Mouse (Mus musculus) cerebellum, postnatal 10 days (tissue): ENCODE results near the gene Gm20388.
"Not testable (repeated sequence)": the region's sequence is repeated elsewhere in the genome, so short reads cannot be mapped to it uniquely, and the experiment has no call there.

ENCODE experiments used
- DNase-seq, 2 experiments: peaks; one replicate each; pipeline ENCODE4 v3.0.0; 2021; ENCODE audit warnings: mixed read lengths in 2 of 2

The Gm20388 gene

GRCm38 (mm10) chr8:121653340-121654019 is 1742.8 kb downstream of the Gm20388 start:
- peak; percentile 87 for DNase-seq

- peak in 1 of 2 experiments; percentile 32 for DNase-seq
Observed at GRCm38 (mm10) chr8:121654131-121654530, 1743.5 kb downstream of the Gm20388 start.

DNA sequence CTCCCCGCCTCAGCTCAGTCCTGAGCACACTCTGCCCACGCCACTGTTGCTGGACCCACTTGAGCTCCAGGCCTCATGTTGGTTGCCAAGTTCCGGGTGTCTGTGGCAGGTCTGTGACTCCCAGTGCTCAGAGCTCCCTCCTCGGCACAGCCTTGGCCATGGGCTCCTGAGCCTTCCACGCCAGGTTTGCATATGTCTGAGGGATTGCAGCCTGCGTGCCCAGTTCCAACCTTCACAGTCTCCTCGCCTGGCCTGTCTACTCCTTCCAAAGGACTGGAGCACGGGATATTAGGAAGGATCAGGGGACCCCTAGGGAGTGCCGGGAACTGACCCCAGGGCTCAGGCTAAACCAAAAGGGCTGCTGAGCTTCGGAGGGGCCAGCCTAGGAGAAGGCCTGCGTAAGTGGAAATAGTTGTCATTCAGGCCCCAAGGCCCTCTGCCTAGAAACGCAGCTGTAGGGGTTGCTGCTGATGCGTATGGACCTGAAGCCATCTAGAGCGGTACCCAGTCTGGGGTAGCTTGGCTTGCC is 1744.4 kb downstream of the Gm20388 start:
- peak in 1 of 2 experiments; percentile 31 for DNase-seq

DNA sequence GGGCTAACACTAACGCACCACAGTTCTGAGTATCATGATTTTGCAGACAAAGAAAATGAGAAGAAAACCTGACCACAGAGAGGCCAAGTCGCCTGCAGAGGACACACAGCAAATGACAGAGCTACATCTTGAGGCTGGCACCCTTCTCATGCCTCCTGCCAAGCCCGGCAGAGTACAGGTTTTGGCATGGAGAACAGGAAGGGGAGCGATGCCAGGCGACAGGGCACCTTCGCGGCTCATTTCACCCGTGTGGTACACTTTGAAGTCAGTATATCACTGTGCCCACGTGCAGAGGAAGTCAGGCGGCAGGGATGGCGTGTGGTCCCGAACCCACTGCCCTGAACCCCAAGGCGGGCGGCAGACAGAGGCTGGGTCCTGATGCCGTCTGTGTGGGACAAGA is 1750.0 kb downstream of the Gm20388 start:
- peak; percentile 69 to 78 for DNase-seq

DNA sequence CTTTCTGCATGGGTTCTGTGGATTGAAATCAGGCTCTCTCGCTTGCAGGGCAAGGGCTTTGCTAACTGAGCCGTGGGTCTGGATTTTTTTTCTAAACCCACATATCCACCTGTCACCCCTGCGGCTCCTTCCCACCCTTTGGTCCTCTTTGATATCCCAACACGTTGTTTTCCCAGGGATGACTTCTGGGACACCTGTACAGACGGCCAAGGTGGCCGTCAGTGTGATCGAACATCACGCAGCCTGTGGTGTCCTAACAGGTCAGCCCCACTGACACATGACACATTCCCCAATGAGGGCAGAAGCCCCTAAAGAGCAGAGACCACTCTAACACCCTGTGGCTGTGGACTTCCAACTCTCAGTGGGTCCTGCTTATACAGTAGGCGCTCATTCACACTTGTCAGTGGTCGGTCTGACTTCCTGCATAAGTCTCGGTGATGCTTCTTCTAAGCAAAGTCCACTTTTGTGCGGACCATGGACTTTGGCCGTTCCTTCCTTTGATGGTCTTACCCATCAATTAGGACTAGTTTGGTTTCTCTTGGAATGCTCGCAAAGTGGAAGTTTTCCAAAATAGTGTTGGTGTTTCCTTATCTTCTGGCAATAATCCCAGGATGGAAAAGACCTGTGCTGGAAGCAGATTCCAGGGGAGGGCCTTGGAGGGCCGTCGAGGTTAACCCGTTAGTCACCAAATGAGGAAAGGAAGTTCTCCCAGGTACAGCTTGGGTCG is 1751.2 kb downstream of the Gm20388 start:
- DNase-seq: no peak

DNA sequence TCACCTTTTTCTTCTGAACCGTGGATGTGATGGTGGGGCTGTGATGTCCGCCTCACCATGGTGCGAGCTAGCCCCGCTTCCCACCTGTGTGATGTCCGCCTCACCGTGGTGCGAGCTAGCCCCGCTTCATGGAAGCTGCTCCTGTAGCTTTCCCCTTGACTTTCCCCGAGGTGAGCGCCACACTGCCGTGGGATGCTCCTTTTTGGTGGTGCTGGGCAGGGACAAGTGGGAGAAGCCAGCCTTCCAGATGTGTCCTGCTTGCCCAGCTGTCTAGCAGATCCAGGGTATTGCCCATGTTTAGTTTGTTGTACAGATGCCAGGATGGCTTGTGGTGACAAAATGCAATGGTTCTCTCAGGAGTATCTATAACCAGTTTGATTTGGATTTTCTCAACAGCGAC is 1752.5 kb downstream of the Gm20388 start:
- DNase-seq: no peak

DNA sequence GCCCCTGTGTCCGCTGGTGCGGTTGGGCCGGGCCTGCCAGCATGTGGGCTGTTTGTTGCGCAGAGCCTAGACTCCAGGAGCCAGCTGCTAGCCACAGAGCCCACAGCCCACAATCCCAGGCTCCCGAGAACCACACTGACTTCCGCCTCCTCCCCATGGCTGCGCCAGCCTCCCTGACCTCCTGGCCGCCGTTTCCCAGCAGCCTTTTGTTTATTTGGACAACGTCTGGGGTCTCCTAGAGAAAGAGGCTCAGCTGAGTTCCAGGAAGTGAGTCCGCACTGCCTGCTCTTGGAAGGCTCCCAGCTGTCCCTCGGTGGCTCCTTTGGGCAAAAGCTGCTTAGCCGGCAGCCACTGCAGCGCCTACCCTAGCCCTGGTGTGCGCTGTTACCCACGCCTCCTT is 1754.7 kb downstream of the Gm20388 start:
- peak; percentile 64 to 73 for DNase-seq

DNA sequence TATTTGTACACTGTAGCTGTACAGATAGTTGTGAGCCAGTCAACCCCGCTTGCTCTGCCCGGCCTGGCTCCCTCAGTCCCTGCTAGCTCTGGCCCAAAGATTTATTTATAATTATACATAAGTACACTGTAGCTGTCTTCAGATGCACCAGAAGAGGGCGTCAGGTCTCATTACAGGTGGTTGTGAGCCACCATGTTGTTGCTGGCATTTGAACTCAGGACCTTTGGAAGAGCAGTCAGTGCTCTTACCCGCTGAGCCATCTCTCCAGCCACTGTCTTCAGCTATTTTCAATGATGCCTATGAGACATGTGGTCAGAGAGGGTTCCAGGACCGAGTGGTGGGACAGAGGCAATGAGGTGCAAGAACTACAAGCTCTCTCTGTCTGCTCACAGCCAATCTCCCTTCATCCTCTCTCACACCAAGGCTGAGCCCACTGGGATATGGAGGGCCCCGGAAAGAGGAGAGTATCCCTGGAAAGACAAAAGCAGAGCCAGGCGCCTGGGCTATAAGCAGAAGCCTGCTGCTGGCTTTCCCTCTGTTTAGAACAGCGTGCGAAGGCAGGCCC is 1757.4 kb downstream of the Gm20388 start:
- DNase-seq: not testable (repeated sequence)

DNA sequence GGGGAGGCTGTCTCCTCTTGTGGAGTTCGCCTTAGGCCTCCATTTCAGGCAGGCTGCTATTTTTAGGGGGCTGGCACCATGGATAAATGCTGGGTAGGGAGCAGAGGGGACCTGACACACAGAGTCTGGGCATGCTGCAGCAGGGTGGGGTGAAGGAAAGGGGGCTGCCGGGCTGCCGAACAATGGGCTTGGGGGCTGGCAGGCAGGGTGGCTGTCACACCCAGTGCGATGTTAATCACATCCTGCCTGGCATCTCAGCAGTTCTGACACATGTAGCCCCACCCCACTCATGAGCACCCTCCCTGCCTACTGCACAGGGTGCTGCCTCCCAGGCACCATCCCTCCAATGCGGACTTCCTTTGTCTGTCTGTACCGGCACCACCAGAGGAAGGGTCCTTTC is 1757.9 kb downstream of the Gm20388 start:
- DNase-seq: peak in 1 of 2 experiments; percentile 41

DNA sequence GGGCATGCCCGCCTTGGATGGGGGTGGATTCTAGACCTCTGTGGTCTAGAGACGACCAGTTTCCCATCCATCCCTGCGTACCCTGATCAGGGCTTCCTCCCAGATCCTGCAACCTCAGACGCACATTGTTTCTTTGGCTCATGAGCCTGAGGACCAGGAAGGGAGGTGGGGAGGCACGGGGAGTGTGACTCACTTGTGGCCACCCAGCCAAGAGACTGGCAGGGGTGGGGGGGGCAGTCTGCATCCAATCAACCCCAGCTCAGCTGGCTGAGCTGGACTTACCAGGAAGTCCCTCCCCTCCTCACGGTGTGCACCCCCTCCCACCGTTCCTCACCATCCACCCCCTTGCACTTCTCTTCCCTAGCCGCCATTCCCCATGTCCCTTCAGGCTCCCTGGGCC is 1758.6 kb downstream of the Gm20388 start:
- peak in 1 of 2 experiments; percentile 42 for DNase-seq

DNA sequence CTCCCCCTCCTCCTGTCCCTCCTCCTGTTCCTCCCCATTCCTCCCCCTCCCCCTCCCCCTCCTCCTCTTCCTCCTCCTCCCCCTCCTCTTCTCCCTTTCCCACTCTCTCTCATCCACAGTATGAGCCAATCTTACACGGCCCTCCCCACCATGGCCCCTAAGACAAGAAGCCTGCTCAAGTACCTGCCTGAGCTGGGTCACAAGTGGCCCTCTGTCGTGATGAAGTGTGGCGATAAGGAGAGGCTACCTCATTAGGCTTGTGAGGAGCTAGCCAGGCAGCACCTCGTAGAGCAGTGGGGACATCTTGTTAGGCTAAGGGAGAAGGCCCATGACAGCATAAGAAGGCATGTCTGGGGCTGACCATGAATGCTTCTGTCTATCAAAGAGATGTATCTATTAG is 1762.5 kb downstream of the Gm20388 start:
- DNase-seq: no peak

DNA sequence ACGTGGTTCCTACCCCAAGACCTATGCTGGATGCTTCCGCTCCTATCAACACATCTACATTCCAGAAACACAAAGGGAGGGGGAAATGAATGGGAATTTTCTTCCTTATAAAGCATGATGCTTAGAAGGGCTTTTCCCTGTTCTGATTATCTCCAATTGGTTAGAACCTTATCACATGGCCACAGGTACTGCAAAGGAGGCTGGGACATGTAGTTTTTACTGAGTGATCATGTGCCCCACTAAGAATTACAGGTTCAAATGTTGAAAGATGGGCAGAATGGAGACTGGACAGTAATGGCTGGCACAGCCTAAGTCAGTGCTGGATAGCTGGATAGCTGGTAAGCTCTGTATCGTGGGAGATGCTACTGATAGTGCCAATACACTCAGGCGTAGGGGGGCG is 1763.3 kb downstream of the Gm20388 start:
- peak; percentile 44 to 62 for DNase-seq

- peak; percentile 51 to 59 for DNase-seq
Observed at GRCm38 (mm10) chr8:121674524-121674923, 1763.9 kb downstream of the Gm20388 start.

DNA sequence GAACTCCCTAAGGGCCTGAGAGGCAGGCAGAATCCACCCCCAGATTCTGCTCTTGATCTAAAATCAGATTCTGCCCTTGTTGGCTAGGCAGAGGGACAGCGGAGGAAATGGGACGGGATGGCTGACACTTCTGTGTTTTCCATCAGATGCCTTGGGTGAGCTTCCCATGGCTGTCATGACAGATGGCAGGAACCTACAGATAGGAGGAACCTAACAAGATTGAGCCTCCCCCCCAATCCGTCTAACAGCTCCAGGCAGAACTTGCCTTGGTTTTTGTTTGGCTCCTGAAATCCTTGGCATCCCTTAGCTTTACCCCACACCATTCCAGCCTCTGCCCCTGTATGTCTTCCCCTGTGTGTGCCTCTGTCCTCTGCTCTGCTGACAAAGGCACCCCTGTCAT is 1764.5 kb downstream of the Gm20388 start:
- DNase-seq: no peak

- DNase-seq: no peak
Observed at GRCm38 (mm10) chr8:121675701-121676100, 1765.1 kb downstream of the Gm20388 start.

GRCm38 (mm10) chr8:121678696-121679095 is 1768.1 kb downstream of the Gm20388 start:
- no peak for DNase-seq

GRCm38 (mm10) chr8:121680896-121681295 is 1770.3 kb downstream of the Gm20388 start:
- DNase-seq: peak; percentile 68 to 76

DNA sequence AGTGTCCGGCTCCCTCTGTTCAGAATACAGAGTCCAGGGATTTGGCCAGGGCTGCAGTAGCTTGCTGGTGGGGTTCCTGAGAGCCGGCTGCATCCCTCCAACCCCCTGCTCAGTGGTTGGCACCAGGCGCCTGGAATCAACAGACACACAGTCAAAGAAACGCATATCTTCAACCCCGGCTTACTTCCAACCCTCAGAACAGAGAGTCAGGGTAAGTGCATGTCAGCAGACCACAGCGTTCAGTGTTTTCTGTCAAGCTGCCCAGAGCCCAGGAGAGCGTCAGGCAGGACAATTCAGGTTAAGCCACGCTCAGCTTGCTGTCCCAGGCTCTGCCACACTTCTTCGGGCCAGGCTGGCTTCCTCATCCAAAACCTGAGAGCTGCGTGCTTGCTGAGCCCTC is 1770.8 kb downstream of the Gm20388 start:
- DNase-seq: peak; percentile 82 to 84

DNA sequence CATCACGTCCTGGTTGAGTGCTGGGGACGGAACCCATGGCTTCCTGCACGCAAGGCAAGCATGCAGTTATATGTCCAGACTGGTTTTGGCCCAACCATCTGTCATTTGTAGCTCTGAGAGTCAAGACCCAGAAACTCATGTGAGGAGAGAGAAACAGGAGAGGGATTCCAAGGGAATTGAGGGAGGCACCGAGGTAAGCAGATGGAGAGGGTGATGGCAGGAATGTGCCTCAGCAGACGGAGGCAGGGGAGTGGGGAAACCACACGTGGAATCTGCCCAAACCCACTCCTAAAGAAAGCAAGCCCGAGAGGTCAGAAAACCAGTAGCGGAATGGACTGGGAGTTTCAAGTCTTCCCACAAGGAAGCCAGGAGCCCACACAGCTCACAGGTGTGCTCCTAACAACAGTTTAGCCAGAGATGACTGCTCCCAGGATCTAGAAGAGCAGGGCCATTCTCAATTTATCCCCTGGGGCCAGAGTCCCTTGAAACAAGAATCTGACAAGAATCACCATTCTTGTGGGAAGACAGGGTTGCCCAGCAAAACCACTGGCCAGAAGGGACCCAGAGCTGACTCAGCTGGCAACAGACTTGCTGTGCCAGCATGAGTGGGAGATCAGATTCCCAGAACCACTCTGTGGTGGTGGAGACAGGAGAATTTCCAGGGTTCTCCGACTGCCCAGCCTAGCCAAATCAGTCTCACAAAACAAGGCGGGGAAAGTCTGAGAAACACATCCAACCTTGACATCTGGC is 1772.6 kb downstream of the Gm20388 start:
- DNase-seq: peak; percentile 45 to 60

DNA sequence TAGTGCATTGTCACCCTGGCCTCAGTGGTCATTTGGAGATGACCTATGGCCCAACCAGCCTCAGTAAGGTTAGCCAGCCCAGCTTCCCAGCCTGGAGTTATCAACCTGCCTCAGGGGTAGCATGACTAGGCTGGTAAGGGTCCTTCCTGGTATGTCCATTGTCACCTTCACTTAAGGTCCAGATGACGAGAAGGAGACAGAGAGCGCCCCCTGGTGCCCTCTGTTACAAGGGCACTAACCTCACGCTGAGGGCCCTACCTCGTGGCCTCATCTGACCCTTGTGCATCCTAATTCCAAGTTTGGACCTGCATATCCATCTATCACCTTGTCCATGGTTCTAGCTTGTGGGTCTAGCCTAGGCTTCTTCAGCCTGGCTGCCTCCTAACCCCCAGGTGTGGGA is 1774.8 kb downstream of the Gm20388 start:
- DNase-seq: peak; percentile 82 to 85

GRCm38 (mm10) chr8:121687455-121688161 is 1777.0 kb downstream of the Gm20388 start:
- peak; percentile 73 for DNase-seq

GRCm38 (mm10) chr8:121688496-121688895 is 1777.9 kb downstream of the Gm20388 start:
- DNase-seq: no peak
